Mouse (Mus musculus) forebrain, postnatal 0 days (tissue): ENCODE measurements around the gene Rpl31. TPM values are rescaled to one million over a fixed set of nuclear protein-coding genes. Genes with fewer than 3 reads are reported as not detected.

ENCODE experiments used
- ATAC-seq: fragments of 200-750 bp; cut with Nextera tagmentation; 2 replicates; pipeline ENCODE4 v1.8.0; 2017; ENCODE audit warnings: mild to moderate bottlenecking, moderate library complexity
- DNase-seq: peaks from one replicate; pipeline ENCODE4 v3.0.0-alpha.2; 2015
- H3K27ac ChIP-seq: fragments of 300-500 bp; sonication (generic); 2 replicates; pipeline ENCODE4 v1.5.1; 2014; ENCODE audit warnings: low read depth, mild to moderate bottlenecking, antibody characterized with exemption, low read length, moderate library complexity, mixed read lengths
- H3K27me3 ChIP-seq: fragments of 300-500 bp; sonication (generic); 2 replicates; pipeline ENCODE4 v1.6.1; 2014; ENCODE audit warnings: mild to moderate bottlenecking, low read length, mixed read lengths; ENCODE audit not compliant: insufficient read depth
- H3K36me3 ChIP-seq: fragments of 300-500 bp; sonication (generic); 2 replicates; pipeline ENCODE4 v1.6.1; 2014; ENCODE audit warnings: mild to moderate bottlenecking, moderate library complexity; ENCODE audit not compliant: insufficient read depth
- H3K4me1 ChIP-seq: fragments of 300-500 bp; sonication (generic); 2 replicates; pipeline ENCODE4 v1.6.1; 2014; ENCODE audit warnings: antibody characterized with exemption; ENCODE audit not compliant: insufficient read depth
- H3K4me2 ChIP-seq: fragments of 300-500 bp; sonication (generic); 2 replicates; pipeline ENCODE4 v1.6.1; 2014; ENCODE audit warnings: low read depth, mild to moderate bottlenecking, moderate library complexity
- H3K4me3 ChIP-seq: fragments of 300-500 bp; sonication (generic); 2 replicates; pipeline ENCODE4 v1.5.1; 2014; ENCODE audit warnings: low read depth, low read length, mixed read lengths
- H3K9ac ChIP-seq: fragments of 300-500 bp; sonication (generic); 2 replicates; pipeline ENCODE4 v1.6.1; 2014; ENCODE audit warnings: mild to moderate bottlenecking
- H3K9me3 ChIP-seq: fragments of 300-500 bp; sonication (generic); 2 replicates; pipeline ENCODE4 v1.6.1; 2016; ENCODE audit warnings: low read length
- CTCF ChIP-seq: sonication (generic); IDR thresholded peaks from 2 replicates; pipeline ENCODE4 v1.5.1; 2016; ENCODE audit warnings: antibody characterized with exemption, control low read depth, low read depth
- whole genome bisulfite sequencing: fragments of 180-500 bp; shearing (Covaris S2); extraction: QIAGEN DNeasy Blood & Tissue Kit; methylation state at CpG from one replicate; pipeline ENCODE4 v1.1.7; 2014; 5-methylcytosine and 5-hydroxymethylcytosine counted together
- polyA plus RNA-seq: library from polyadenylated mRNA; unstranded; fragments of >200 nt; fragmentation: Nextera tagmentation; extraction: Ambion mirVana; gene quantifications from 2 replicates; pipeline ENCODE4 v1.2.1, GENCODE M21; 2015
- total RNA-seq: library from RNA; depleted of rRNA; stranded (reverse); fragments of >200 nt; gene quantifications from 2 replicates; pipeline ENCODE4 v1.2.3, GENCODE M21; 2014; rRNA removed

The Rpl31 gene
- total and polyA plus RNA-seq, 2 experiments from 2014 or later: 365 to 428 TPM

GRCm38 (mm10) chr1:39408668-39409067 is 41.0 kb downstream of the Rpl31 start:
- Histone ChIP-seq H3K4me3 (no peak overlapping the region), H3K4me1 (no peaks in the 10 kb centered on the region), H3K9me3 (no peaks in the 10 kb centered on the region), H3K9ac (no peak overlapping the region), H3K36me3 (no peaks in the 10 kb centered on the region), H3K4me2 (no peak overlapping the region), H3K27ac (no peak overlapping the region), H3K27me3 (no peaks in the 10 kb centered on the region)
- 70% methylated on average over 7 of the region's 7 CpGs for WGBS
- no peak for TF ChIP-seq CTCF
- no peak for DNase-seq
- no peak for ATAC-seq

DNA sequence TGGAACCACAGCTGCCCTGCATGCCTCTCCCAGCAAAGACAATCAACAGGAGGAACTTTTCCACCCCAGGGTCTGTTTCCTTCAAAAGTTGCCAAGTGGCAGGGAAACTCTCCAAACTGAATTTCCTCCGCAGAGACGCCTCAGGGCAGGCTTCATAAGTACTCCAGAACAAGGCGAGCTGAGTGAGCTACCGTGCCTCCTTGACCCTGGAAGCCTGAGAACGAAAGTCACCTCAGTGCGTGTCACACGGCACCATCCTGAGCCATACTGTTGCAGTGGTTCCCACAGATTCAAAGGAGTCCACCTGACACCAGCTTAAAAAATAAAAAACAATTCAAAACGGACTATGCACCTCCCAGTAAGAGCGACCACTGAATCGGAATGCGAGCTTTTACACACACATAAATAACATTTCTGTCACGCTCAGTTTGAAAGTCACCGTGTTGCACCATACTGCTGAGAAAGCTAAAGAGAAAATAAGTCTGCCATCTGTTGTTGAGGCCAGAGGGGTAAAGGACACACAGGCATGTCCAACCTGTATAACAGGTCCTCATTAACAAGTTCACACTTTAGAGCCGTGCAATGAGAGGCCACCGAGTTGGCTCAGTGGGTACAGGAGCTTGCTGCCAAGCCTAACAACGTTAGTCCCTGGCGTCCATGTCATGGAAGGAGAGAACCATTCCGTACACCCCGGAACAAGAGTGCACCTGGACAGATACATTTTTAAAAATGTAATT is 42.6 kb downstream of the Rpl31 start:
- H3K4me2 ChIP-seq: no peak overlapping the region
- no peak for TF ChIP-seq CTCF
- WGBS: 72% methylated on average over 19 of the region's 19 CpGs
- no peak overlapping the region for H3K9ac ChIP-seq
- no peak overlapping the region for H3K4me3 ChIP-seq
- no peaks in the 10 kb centered on the region for H3K4me1 ChIP-seq
- no peaks in the 10 kb centered on the region for H3K36me3 ChIP-seq
- no peak for ATAC-seq
- no peaks in the 10 kb centered on the region for H3K9me3 ChIP-seq
- H3K27me3 ChIP-seq: no peaks in the 10 kb centered on the region
- H3K27ac ChIP-seq: no peak overlapping the region
- DNase-seq: no peak

GRCm38 (mm10) chr1:39417817-39418216 is 50.2 kb downstream of the Rpl31 start:
- Histone ChIP-seq H3K9ac (no peak overlapping the region), H3K4me1 (no peaks in the 10 kb centered on the region), H3K4me3 (no peak overlapping the region), H3K27me3 (no peaks in the 10 kb centered on the region), H3K27ac (no peak overlapping the region), H3K36me3 (no peaks in the 10 kb centered on the region), H3K9me3 (no peaks in the 10 kb centered on the region), H3K4me2 (no peak overlapping the region)
- 29% methylated on average over 12 of the region's 12 CpGs for WGBS
- ATAC-seq (peak; percentile 38; the same call in 1 of the 2 replicates), DNase-seq (no peak)
- no peak for TF ChIP-seq CTCF

GRCm38 (mm10) chr1:39418852-39419251 is 51.2 kb downstream of the Rpl31 start:
- 90% methylated on average over 9 of the region's 9 CpGs for WGBS

GRCm38 (mm10) chr1:39420987-39421386 is 53.3 kb downstream of the Rpl31 start:
- ATAC-seq: no peak
- no peaks in the 10 kb centered on the region for H3K36me3 ChIP-seq
- no peak for TF ChIP-seq CTCF
- H3K27me3 ChIP-seq: no peaks in the 10 kb centered on the region
- H3K4me1 ChIP-seq: no peaks in the 10 kb centered on the region
- 92% methylated on average over 6 of the region's 6 CpGs for WGBS
- no peak overlapping the region for H3K9ac ChIP-seq
- DNase-seq: no peak
- H3K4me3 ChIP-seq: no peak overlapping the region
- H3K4me2 ChIP-seq: no peak overlapping the region
- H3K27ac ChIP-seq: no peak overlapping the region
- no peaks in the 10 kb centered on the region for H3K9me3 ChIP-seq

More at GRCm38 (mm10) chr1:39418852-39419251, 51.2 kb downstream of the Rpl31 start:
- no peak for ATAC-seq
- H3K27me3 ChIP-seq: no peaks in the 10 kb centered on the region
- H3K9ac ChIP-seq: no peak overlapping the region
- no peak overlapping the region for H3K27ac ChIP-seq
- H3K4me3 ChIP-seq: no peak overlapping the region
- H3K9me3 ChIP-seq: no peaks in the 10 kb centered on the region
- H3K4me2 ChIP-seq: no peak overlapping the region
- H3K36me3 ChIP-seq: no peaks in the 10 kb centered on the region
- DNase-seq: no peak
- no peaks in the 10 kb centered on the region for H3K4me1 ChIP-seq
- no peak for TF ChIP-seq CTCF

Other genes starting within 250 kb of the Rpl31 start
- 4.6 and 13.1 TPM in 2 replicates for gene Npas2, start 174.1 kb upstream of the Rpl31 start, total RNA-seq
- gene Npas2, start 174.1 kb upstream of the Rpl31 start, polyA plus RNA-seq: 3.0 and 3.3 TPM in 2 replicates
- 15.9 and 19.3 TPM in 2 replicates for gene Tbc1d8, start 110.9 kb downstream of the Rpl31 start, total RNA-seq
- gene Tbc1d8, start 110.9 kb downstream of the Rpl31 start, polyA plus RNA-seq: 6.0 and 7.7 TPM in 2 replicates
- 27.9 and 38.8 TPM in 2 replicates for gene Cnot11, start 167.2 kb downstream of the Rpl31 start, total RNA-seq
- 11.1 and 11.2 TPM in 2 replicates for gene Cnot11, start 167.2 kb downstream of the Rpl31 start, polyA plus RNA-seq
- gene Rnf149, start 209.6 kb downstream of the Rpl31 start, total RNA-seq: 27.5 and 29.5 TPM in 2 replicates
- 8.5 and 20.0 TPM in 2 replicates for gene Rnf149, start 209.6 kb downstream of the Rpl31 start, polyA plus RNA-seq